Mouse (Mus musculus): ENCODE results near the gene Cacng5. TPM values are rescaled to one million over a fixed set of nuclear protein-coding genes. Genes with fewer than 3 reads are reported as not detected.

Gene Cacng5
- 10 to 100 TPM; 15.7 to 17.5 TPM for total RNA-seq (2021)
- long read RNA-seq, experiment 1, partial matches to known transcripts: 2 of 7 reads
- long read RNA-seq, experiment 1, other reads (novel, unspliced or antisense): 1 of 7 reads
- long read RNA-seq, experiment 2, partial matches to known transcripts: 3 of 7 reads
- long read RNA-seq, experiment 2, other reads (novel, unspliced or antisense): 0 of 7 reads

DNA sequence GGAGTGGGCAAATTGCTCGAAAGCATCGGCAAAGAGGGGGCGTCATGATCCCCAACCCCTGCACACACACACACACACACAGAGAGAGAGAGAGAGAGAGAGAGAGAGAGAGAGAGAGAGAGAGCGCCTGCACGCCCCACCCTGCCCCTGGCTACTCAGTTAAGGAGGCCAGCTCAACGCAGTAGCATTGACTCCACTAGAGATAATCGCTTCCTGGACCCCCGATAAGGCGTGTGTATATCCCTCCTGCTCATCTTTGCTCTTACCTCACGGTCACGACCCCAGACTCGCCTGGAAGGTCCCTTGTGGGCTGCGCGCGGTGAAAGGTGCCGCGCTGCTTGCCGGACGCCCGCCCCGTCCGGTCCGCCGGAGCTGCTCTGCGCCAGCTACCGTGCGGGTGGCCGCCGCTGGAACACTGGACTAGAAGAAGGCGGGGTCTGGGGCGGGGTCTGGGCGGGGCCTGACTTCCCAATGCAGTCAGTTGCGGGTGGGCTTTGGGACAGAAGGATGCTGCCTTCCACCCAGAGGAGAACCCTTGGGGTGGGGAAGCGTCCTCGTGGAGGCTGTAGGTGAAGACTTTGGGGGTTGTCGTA lies at the start of gene Cacng5:
Gene Cacng5 (minus strand): TSS at position 422 of the 593 bp plus-strand sequence.
- intact Hi-C loops (cut with DNase I): no loop called here
- DNase-seq (ENCODE audit: low spot score in 2 of 2): peak in 1 of 2 experiments; percentile 45

DNA sequence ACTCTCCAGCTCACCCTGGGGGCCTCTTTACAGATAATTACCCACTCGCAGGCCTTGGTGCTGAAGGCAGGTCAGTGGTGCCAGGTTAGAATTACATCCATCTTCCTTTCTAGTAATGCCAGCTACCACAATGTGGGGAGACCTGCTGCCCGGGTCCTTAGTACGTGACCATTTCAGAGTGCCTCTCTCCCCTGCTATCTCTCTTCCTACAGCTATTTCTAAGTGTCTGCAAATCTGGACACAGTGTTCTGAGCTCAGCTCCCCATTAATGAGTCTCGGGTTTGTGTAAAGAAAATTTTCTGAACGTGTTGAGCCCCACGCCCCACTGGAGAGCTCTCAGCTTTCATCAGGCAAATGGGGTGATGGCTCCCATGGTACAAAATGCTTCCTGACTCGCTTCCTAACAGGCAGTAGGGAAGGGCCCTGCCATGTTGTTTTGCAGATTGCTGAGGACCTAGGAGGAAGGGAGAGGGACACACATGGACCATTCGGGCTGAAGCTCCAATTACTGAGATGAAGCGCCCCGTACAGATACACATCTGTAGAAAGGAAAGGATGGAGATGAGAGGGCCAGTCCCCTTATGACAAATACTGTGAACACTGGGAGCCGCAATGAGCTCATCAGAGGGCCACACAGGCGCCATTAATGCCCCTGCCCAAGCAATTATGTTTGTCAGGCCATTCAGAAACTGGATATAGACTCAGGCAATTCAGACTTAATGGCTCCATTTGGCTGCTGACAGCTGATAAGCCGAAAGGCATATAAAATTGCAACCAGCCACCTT lies 42.9 kb upstream of the Cacng5 start:
- DNase-seq (ENCODE audit: low spot score in 2 of 2): no peak
- intact Hi-C loops (cut with DNase I): no loop called here

DNA sequence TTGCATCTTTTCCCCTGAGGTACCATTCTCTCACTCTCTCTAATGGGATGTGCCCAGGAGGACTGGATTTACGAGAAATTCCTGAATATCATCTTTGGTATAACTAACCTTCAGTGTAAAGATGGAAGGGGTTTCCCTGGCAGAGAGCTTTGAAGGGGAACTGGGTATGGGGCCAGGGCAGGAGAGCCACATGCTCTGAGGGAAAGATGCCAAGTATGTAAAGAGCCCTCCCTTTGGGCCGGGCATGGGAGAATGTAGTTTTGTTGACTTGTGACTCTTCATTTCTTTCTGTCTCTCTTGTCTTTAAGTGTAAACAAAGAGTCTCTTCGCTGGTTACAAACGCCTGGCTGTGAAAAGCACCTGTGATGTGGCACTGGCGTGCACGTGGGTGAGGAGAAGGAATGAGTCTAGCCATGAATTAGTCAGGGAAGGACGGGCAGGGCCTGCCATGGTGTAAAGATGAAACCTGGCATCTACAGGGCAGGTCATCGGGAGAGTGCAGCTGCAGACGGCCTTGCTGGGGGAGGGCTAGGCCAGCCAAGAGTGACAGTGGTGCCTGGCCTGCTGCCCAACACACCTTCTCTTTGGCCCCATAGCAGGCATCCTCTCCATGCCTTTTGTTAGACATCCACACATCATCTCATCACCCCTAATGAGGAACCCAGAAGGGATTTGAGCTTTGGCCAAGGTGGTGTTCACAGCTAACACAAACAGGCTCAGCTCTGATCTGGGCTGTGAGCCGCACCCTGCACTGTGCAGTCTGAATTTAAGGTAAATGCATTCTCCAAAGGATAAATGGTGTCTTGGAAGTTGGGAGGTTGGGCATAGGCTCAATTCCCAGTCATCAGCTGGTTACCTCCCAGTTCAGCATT lies 40.6 kb upstream of the Cacng5 start:
- no peak for DNase-seq (ENCODE audit: low spot score in 2 of 2)
- intact Hi-C loops (cut with DNase I): no loop called here

DNA sequence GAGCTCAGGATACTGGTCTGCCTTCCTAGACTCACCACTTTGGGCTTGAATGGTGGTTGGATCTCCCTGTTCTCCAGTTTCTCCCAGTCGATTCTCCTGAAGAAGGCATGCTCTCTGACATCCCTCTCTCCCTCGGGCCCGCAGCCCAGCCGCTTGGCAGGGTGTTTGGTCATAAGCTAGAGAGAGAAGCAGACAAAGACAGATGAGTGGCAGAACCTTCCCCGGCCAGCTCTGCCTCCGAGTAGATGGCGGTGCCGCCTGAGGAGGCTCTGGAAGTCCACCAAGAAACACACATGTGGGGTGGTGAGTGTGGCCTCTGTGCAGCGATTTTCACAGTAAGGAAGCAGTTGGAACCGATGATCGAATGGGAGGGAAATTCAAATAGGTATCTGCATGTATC lies 36.6 kb upstream of the Cacng5 start:
- DNase-seq (ENCODE audit: low spot score in 2 of 2): no peak
- intact Hi-C loops (cut with DNase I): no loop called here

DNA sequence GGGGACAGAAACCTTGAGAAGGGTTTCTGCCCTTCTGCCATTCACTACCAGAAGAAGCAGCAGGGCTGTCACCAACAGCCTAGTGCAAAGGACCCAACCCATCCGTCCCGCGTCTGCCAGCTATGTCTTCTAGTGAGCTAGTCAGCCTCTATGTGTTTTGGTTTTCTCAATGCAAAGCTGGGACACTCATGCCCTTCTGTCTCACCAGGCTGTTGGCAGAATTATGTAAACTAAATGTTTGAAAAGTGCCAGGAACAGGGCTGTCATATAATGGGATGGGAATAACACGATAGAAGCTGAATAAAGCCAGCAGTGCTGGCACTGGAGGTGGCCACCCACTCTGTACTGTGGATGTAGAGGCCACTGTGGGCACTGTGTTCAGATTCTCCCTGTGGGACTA lies 35.8 kb upstream of the Cacng5 start:
- intact Hi-C loops (cut with DNase I): no loop called here

DNA sequence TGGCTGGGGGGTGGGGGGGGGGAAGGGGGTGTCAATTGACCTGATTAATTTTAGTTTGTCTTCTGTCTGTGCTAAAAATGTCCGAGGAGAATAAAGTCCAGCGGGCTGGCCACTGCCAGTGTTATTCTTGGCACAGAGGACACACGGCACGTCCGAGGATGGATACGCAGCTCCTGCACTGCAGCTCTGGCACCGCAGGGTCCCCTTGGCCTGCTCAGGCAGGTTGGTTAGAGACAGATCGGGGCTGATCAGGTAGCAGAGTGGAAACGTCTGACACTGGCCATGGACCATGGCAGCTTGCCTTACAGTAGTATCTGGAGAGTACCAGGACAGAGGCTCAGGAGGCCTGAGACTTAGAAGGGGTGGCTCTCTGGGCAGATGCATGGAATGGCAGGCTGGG lies 35.4 kb upstream of the Cacng5 start:
- intact Hi-C loops (cut with DNase I): no loop called here
- no peak for DNase-seq (ENCODE audit: low spot score in 2 of 2)

More for the DNA sequence above, 35.8 kb upstream of the Cacng5 start:
- DNase-seq (ENCODE audit: low spot score in 2 of 2): no peak

DNA sequence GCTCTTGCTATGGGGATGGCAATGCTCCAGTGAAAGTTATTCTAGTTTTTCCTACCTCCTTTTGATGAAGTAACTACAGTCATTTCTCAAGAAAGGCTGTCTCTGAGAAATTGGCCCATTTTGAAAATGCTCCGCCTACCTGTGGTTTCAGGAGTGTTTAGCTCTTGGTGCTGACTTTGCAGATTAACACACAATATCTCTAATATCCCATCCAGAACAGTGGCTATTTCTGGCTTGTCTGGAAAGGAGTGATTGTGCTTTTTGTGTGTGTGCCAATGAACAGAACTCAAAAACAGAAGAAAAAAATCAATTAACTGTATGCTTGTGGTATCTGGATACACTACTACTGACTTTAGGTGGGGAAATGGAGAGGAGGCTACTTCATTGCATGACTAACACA lies 33.1 kb upstream of the Cacng5 start:
- intact Hi-C loops (cut with DNase I): no loop called here
- DNase-seq (ENCODE audit: low spot score in 2 of 2): no peak

DNA sequence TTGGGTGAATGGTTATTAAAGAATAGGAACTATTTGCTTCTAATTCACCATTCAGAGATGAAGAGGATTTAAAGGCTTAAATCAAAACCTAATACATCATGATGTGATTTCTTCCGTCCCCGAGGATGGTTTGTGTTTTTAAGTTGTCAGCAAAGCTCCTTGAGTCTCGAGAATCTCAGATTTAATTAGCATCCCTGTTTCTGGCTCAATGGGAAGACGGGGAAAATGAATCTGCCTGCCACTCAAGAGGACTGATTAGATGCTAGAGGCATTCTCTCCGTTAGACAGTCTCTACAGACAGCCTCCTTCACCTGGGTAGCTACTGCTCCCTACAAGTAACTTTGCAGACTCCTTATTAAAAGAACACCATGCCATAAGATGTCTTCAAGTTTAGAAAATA lies 32.0 kb upstream of the Cacng5 start:
- no peak for DNase-seq (ENCODE audit: low spot score in 2 of 2)
- intact Hi-C loops (cut with DNase I): no loop called here

DNA sequence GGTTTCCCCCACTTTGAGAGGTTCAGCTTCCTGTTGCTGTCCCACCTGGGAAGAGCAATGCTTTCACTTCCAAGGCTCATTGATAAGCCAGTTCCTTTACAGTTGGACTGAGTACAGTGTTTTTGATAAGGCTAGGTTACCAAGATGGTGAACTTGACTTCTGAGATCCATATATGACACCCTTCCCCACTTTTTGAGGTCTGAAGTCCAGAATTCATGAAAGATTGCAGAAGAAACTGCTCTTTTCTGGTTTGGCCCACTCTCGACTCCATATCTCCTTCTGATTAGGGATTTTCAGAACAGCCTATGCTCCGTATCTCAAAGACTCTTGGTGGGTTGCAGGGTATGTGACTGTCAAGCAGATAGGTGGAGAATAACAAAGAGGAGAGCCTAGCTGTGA lies 22.1 kb upstream of the Cacng5 start:
- intact Hi-C loops (cut with DNase I): no loop called here
- no peak for DNase-seq (ENCODE audit: low spot score in 2 of 2)

DNA sequence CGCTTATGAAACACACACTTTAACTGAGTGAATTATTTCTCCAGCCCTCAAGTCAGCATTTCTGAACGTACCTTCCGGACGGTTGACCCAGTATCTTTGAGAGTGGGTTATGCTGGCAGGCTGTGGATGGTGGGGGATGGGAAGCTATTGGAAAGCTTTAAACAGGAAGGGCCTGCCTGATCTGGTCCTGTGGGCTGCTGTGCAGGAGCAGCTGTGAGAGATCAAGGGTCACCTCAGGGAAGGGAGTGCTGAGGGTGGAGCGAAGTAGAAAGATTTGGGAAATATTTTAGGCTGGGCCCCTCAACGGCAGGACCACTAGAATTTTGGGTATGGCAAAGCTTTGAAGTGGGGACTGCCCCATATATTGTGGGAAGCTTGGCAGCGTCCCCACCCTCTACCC lies 16.9 kb upstream of the Cacng5 start:
- DNase-seq (ENCODE audit: low spot score in 2 of 2): no peak
- intact Hi-C loops (cut with DNase I): no loop called here

DNA sequence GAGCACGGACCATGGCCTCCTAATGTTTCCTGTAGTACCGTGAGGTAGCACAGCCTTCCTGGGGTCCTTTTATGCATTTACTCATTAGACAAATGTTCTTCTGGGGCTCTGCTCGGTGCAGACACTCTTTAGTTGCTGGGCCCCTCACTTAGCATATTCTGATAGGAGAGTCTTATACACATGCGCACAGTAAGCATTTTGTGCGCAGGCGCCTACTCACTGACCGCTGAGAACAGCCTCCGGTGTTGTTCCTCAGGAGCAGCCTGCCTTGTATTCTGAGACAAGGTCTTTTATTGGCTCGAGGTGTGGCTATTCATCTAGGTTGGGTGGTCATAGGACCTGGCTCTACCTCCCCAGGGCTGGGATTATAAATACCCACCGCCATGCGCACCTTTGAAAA lies 16.4 kb upstream of the Cacng5 start:
- no peak for DNase-seq (ENCODE audit: low spot score in 2 of 2)
- intact Hi-C loops (cut with DNase I): no loop called here

DNA sequence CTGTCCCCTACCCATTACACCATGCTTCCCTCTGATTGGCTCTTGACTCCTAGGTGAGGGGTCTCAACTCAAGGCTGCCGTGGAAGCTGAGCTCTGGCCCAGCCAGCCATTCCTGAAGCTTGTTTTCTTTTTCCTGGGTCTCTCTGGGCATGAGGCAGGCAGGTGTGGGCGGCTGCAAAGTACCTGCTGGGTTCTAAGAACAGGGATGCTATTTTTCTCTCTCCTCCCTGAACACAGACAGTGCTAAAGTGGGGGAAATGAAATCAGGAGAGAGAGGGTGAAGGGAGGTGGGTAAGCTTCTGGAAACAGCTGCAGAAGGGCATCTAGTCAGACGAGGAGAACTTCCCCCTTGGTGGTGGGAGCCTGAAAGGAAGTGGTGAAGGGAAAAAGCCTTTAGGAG lies 14.9 kb upstream of the Cacng5 start:
- no peak for DNase-seq (ENCODE audit: low spot score in 2 of 2)
- intact Hi-C loops (cut with DNase I): no loop called here

DNA sequence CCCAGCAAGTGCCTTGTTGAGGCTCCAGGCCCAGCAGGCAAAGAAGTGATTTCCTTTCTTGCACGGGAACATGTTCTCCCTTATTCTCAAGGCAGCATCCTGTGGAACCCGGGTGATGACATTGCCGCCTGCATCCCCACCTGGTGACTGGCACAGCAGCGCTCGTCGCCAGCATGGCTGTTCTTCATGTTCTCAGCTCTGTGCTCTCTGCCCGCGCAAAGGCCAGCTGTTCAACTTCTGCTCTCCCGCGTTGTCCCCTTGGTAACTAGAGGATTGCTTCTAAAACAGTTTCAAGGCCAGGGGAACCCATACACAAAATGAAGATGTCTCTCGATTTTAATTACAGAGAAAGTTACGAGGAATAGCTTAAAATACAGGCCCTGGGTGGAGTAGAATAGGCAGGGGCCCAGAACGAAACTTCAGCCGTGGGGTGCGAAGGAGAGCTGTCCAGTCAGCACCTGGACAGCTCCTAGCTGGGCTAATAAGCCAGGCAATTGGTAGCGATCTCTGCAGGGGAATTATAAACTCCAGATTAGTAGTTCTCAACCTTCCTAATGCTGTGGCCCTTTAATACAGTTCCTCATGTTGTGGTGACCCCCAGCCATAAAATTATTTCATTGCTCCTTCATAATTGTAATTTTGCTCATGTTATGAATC lies 5.1 kb upstream of the Cacng5 start:
- peak in 1 of 2 experiments; percentile 51 for DNase-seq (ENCODE audit: low spot score in 2 of 2)
- intact Hi-C loops (cut with DNase I): no loop called here

DNA sequence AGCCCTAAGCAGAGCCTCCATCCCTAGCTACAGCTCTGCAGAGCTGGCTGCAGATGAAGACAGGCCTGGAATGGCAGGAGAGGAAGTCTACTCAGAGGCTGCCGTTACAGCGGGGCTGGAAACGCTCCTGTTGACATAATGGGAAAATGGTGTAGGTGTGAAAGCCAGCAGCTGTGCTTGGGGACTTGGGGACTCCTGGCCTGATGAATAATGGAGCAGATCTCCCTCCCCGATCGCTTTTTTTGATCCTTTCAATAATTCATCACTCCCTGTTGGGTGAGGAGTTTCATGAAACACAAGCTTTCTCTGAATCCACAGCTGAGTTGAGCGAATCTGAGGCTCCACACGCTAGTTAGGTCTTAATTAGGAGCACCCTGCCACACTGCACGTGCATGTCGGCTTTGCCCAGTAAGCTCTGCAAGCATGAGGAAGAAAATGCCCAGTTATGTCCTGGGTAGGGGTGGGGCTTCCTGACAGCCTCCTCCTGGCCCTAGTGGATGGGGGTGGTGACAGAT lies 2.9 kb upstream of the Cacng5 start:
- peak; percentile 36 to 48 for DNase-seq (ENCODE audit: low spot score in 2 of 2)
- intact Hi-C loops (cut with DNase I): no loop called here

DNA sequence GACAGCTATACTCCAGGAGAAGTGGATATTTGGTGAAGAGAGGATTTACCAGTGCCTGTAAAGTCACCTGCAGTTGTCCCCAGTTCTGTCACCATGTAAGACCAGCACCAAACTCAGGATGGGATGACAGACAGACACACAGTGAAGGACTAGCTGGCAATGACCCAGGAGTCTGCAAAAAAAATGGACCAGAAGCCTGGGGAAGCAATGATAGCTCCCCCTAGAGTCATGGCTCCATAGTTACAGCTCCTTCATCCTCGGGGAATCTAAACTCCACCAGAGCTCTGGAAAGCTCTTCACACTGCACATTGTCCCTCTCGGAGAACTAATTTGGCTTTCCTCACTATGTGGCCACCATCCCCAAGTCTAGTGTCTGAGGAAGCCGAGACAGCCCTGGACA lies 1.5 kb downstream of the Cacng5 start:
- peak in 1 of 2 experiments; percentile 34 for DNase-seq (ENCODE audit: low spot score in 2 of 2)
- intact Hi-C loops (cut with DNase I): no loop called here

DNA sequence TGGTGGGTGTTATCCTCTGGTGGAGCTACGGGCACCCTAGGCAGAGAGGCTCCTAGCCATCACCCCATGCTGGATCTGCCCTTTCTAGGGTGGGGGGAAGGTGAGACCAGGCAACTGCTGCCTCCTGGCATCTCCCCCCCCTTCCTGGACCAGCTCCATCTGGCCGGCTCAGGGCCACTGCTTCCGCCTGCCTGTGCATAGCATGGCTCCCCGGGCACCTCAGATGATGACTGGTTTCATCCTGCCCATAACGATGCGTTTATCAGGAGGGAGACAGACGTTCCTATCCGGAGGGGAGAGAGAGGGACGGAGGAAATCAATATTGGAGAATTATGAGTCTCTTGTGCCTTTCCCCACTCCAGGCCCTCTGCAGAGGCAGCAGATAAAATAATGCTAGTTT lies 9.5 kb downstream of the Cacng5 start:
- DNase-seq (ENCODE audit: low spot score in 2 of 2): no peak
- intact Hi-C loops (cut with DNase I): no loop called here

DNA sequence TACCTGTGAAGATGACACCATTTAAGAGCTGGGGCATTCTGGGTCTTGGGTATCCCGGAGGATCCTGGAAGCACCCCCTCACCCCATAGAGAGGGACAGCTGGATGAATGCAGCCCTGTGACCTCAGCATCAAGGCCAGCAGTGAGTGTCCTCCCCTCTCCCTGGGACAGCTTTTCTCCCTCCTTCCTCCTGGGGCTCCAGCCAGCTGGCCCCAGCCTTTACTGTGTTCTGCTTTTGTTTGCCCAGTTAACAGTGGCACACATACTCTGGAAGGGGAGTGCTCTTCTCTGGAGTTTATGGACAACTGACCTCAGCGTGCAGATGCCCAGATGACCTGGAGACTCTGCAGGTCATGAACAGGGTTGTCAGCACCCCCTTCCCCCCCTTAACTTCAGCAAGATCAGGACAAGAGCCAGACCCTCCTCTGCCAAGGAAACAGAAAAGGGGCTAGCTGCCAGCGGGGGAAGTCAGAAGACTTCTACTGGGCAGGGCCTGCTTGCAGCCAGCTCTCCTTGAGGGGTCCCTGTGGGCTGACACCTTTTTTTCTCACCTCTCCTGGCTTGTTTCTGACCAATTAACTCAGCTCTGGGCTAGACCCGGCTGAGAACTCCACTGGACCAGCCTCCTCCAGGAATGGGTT lies 10.8 kb downstream of the Cacng5 start:
- no peak for DNase-seq (ENCODE audit: low spot score in 2 of 2)
- intact Hi-C loops (cut with DNase I): no loop called here

DNA sequence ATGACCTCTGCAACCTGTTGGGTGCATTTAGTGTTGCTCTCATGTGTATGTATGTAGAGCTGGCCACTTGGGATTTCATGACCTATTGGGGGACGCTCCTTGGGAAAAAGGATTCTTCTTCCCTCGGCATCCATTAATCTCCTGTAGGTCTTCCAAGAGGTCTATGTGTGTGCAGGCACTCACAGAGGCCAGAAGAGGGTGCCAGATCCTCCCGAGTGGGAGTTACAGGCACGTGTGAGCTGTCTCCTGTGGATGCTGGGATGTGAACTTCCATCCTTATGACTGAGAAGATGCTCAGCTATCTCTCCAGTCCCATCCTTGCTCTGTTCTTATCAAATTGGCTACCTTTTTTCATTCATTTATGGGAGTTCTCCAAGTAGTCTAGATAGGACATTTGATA lies 14.4 kb downstream of the Cacng5 start:
- intact Hi-C loops (cut with DNase I): no loop called here
- DNase-seq (ENCODE audit: low spot score in 2 of 2): no peak

DNA sequence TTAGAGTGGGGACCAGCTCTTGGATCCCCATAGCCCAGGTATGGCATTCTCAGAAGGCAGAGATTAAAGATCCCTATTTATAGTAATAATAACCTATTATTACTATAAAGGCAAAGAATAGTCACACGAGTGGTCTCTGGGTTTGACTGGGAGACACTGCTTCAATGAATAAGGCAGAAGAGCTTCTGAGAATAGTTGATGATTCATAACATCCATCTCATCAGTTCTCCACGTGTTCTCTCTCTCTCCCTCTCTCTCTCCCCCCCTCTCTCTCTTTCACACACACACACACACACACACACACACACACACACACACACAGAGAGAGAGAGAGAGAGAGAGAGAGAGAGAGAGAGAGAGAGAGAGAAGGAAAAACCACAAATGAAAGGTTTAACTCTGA lies 16.2 kb downstream of the Cacng5 start:
- intact Hi-C loops (cut with DNase I): no loop called here
- DNase-seq (ENCODE audit: low spot score in 2 of 2): no peak
